Mouse (Mus musculus) heart, embryonic 11.5 days (tissue): ENCODE data around the gene Rnf208. TPM values are rescaled to one million over a fixed set of nuclear protein-coding genes. Genes with fewer than 3 reads are reported as not detected.
A peak's percentile ranks its signal among the peaks of the same experiment; 100 is the strongest.

Experiments
- ATAC-seq: fragments of 200-750 bp; cut with Nextera tagmentation; replicated peaks from 2 replicates; pipeline ENCODE4 v1.8.0; 2017; ENCODE audit warnings: moderate library complexity; ENCODE audit not compliant: insufficient number of reproducible peaks, low FRiP score, low TSS enrichment
- H3K27ac ChIP-seq: fragments of 300-500 bp; sonication (generic); 2 replicates; pipeline ENCODE4 v1.5.1; 2014; ENCODE audit warnings: mild to moderate bottlenecking, low read depth, low read length
- H3K27me3 ChIP-seq: fragments of 300-500 bp; sonication (generic); 2 replicates; pipeline ENCODE4 v1.6.1; 2014; ENCODE audit warnings: mild to moderate bottlenecking, low read length, mixed read lengths; ENCODE audit not compliant: control insufficient read depth, insufficient read depth
- H3K36me3 ChIP-seq: fragments of 300-500 bp; sonication (generic); 2 replicates; pipeline ENCODE4 v1.6.1; 2014; ENCODE audit warnings: mild to moderate bottlenecking, low read length, moderate library complexity, mixed read lengths; ENCODE audit not compliant: control insufficient read depth, insufficient read depth
- H3K4me1 ChIP-seq: fragments of 300-500 bp; sonication (generic); 2 replicates; pipeline ENCODE4 v1.6.1; 2014; ENCODE audit warnings: low read length; ENCODE audit not compliant: control insufficient read depth, insufficient read depth
- H3K4me2 ChIP-seq: fragments of 300-500 bp; sonication (generic); 2 replicates; pipeline ENCODE4 v1.6.1; 2014; ENCODE audit warnings: mild to moderate bottlenecking, moderate library complexity
- H3K4me3 ChIP-seq: fragments of 300-500 bp; sonication (generic); 2 replicates; pipeline ENCODE4 v1.5.1; 2014; ENCODE audit warnings: low read depth, low read length
- H3K9ac ChIP-seq: fragments of 300-500 bp; sonication (generic); 2 replicates; pipeline ENCODE4 v1.6.1; 2014; ENCODE audit warnings: mild to moderate bottlenecking, low read depth, low read length, moderate library complexity
- H3K9me3 ChIP-seq: fragments of 300-500 bp; sonication (generic); replicated peaks from 2 replicates; pipeline ENCODE4 v1.6.1; 2016; ENCODE audit warnings: low read length; ENCODE audit not compliant: control insufficient read depth
- whole genome bisulfite sequencing: fragments of 180-500 bp; shearing (Covaris S2); extraction: QIAGEN DNeasy Blood & Tissue Kit; methylation state at CpG from one replicate; pipeline ENCODE4 v1.1.7; 2014; ENCODE audit not compliant: insufficient replicate concordance; 5-methylcytosine and 5-hydroxymethylcytosine counted together
- polyA plus RNA-seq: library from polyadenylated mRNA; unstranded; fragments of >200 nt; fragmentation: Nextera tagmentation; extraction: Ambion mirVana; gene quantifications from 2 replicates; pipeline ENCODE4 v1.2.1, GENCODE M21; 2014

Rnf208 gene
- polyA plus RNA-seq, 1 experiment from 2014 or later, result 7.1 TPM

DNA sequence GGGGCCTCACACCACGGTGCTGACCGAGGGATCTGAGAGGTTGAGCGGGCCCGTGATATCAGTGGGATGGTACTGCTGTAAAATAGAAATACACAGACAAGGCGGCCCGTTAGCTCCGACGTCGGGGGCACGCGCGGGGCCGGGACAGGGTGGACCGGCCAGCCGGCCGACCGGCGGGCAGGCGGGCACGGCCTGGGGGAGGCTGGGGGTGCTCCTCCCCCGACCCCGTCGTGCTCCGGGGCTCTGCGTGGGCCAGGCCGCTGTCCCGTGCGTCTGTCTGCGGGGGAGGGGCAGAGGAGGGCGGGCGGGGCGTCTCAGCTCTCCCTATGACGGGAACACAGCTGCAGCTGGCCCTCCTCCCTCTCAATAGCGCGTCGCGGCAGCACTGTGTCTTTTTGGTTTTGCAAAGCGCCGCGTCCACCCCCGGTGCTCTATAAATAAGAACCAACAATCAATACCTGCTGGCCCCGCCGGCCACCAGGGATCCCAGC lies 50.0 kb downstream of the Rnf208 start:
- H3K36me3 ChIP-seq, result no peaks in the 10 kb centered on the region
- H3K9me3 ChIP-seq, result no peaks in the 10 kb centered on the region
- H3K27me3 ChIP-seq, result peaks cover 94% of the 10 kb centered on the region
- 0 out of 2 replicates have a peak, but pooled peaks have one; percentile 8 for ATAC-seq
- H3K27ac ChIP-seq, result no peak overlapping the region
- 0 out of 2 replicates have a peak overlapping the region, but pooled peaks have one; percentile 22 for H3K9ac ChIP-seq
- peak overlapping the region; percentile 58 for H3K4me2 ChIP-seq
- peaks cover 13% of the 10 kb centered on the region; the same call in 1 of the 2 replicates for H3K4me1 ChIP-seq
- H3K4me3 ChIP-seq, result peak overlapping the region; percentile 31
- WGBS, result 6% methylated on average over 38 of the region's 43 CpGs

DNA sequence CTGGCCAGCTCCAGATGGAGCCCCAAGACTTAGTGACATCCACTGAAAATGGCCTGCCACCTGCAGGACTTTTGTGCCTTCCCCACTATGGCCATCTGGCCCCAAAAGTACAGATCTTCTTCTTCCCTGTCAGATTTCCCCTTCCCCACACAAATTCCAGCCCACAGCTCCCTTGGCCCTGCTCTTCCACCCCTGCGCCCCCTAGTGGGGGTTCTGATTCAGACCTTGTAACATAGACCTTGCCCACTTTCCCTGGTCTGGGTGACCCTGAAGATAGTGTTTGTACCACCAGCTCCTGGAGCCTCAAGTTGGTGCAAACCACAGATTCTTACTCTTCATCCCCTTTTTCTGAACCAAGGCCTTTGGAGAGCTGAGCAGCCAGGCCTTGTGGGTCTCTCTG lies 50.8 kb downstream of the Rnf208 start:
- Histone ChIP-seq H3K9ac (no peak overlapping the region), H3K9me3 (no peaks in the 10 kb centered on the region), H3K27ac (no peak overlapping the region), H3K4me1 (peaks cover 13% of the 10 kb centered on the region; the same call in 1 of the 2 replicates), H3K4me3 (peak overlapping the region; percentile 31; the same call in 1 of the 2 replicates), H3K27me3 (peaks cover 97% of the 10 kb centered on the region), H3K36me3 (no peaks in the 10 kb centered on the region), H3K4me2 (no peak overlapping the region)
- WGBS, result 0% methylated on average over 1 of the region's 1 CpGs
- no peak for ATAC-seq

DNA sequence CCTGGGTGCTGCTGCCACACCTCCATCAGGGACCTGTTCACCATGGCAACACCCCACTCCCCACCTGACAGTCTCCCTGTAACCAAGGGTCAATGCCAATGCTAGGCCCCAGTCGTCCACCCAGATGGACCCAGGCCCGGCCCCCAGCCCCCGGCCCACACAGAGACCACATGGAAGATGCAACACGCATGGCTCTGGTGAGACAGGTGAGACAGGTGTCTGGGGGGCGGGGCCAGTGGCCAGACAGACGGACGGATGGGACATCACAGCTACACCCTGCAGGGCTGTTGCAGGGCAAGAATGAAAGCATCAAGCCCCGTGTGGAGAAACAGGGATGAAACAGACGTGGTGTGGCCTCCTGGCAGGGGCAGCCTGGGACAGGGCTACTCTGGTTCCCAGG lies 51.7 kb downstream of the Rnf208 start:
- WGBS, result 68% methylated on average over 9 of the region's 9 CpGs
- ATAC-seq, result no peak

More for the DNA sequence above, 51.7 kb downstream of the Rnf208 start:
- Histone ChIP-seq H3K27me3 (peaks cover 95% of the 10 kb centered on the region), H3K4me3 (no peak overlapping the region), H3K36me3 (no peaks in the 10 kb centered on the region), H3K4me2 (no peak overlapping the region), H3K9ac (no peak overlapping the region), H3K27ac (no peak overlapping the region), H3K4me1 (peaks cover 13% of the 10 kb centered on the region; the same call in 1 of the 2 replicates), H3K9me3 (no peaks in the 10 kb centered on the region)

Other genes starting within 250 kb of the Rnf208 start
- gene Nsmf, start 187.9 kb upstream of the Rnf208 start, polyA plus RNA-seq, result 32.9 and 37.7 TPM in 2 replicates
- gene Entpd8, start 162.0 kb upstream of the Rnf208 start, polyA plus RNA-seq, result not detected in 2 replicates
- gene Noxa1, start 147.1 kb upstream of the Rnf208 start, polyA plus RNA-seq, result 0.10 TPM in 1 of 2 replicates, not detected in the other
- 4.5 and 4.8 TPM in 2 replicates for gene Nrarp, start 61.5 kb upstream of the Rnf208 start, polyA plus RNA-seq
- gene Tor4a, start 45.4 kb upstream of the Rnf208 start, polyA plus RNA-seq, result 5.9 and 8.3 TPM in 2 replicates
- 62.9 and 69.0 TPM in 2 replicates for gene Nelfb, start 30.8 kb upstream of the Rnf208 start, polyA plus RNA-seq
- not detected in 2 replicates for gene Stpg3, start 27.6 kb upstream of the Rnf208 start, polyA plus RNA-seq
- 0.44 TPM in 1 of 2 replicates, not detected in the other for gene Fam166a, start 23.5 kb upstream of the Rnf208 start, polyA plus RNA-seq
- 449 and 481 TPM in 2 replicates for gene Tubb4b, start 17.6 kb upstream of the Rnf208 start, polyA plus RNA-seq
- gene Slc34a3, start 7.9 kb upstream of the Rnf208 start, polyA plus RNA-seq, result not detected in 2 replicates
- gene Rnf224, start 5.5 kb upstream of the Rnf208 start, polyA plus RNA-seq, result 0.42 TPM in 1 of 2 replicates, not detected in the other
- gene Cysrt1, start 197 bp downstream of the Rnf208 start, polyA plus RNA-seq, result not detected in 2 replicates
- 2.5 and 2.9 TPM in 2 replicates for gene AL732309.1, start 4.6 kb downstream of the Rnf208 start, polyA plus RNA-seq
- gene Tmem203, start 13.2 kb downstream of the Rnf208 start, polyA plus RNA-seq, result 12.9 and 16.0 TPM in 2 replicates
- gene Tprn, start 20.4 kb downstream of the Rnf208 start, polyA plus RNA-seq, result 3.3 TPM in 2 replicates
- 156 and 175 TPM in 2 replicates for gene Ssna1, start 30.2 kb downstream of the Rnf208 start, polyA plus RNA-seq
- 73.0 and 76.1 TPM in 2 replicates for gene Anapc2, start 30.2 kb downstream of the Rnf208 start, polyA plus RNA-seq
- not detected in 2 replicates for gene Tmem210, start 45.9 kb downstream of the Rnf208 start, polyA plus RNA-seq
- gene Lrrc26, start 47.7 kb downstream of the Rnf208 start, polyA plus RNA-seq, result not detected in 2 replicates
- gene Grin1, start 76.9 kb downstream of the Rnf208 start, polyA plus RNA-seq, result 0.96 and 1.1 TPM in 2 replicates
- gene Man1b1, start 90.1 kb downstream of the Rnf208 start, polyA plus RNA-seq, result 47.9 and 68.4 TPM in 2 replicates
- gene Dpp7, start 114.1 kb downstream of the Rnf208 start, polyA plus RNA-seq, result 13.1 and 14.0 TPM in 2 replicates
- gene Uap1l1, start 123.4 kb downstream of the Rnf208 start, polyA plus RNA-seq, result 10.8 and 11.2 TPM in 2 replicates
- 16.0 and 18.2 TPM in 2 replicates for gene Sapcd2, start 130.1 kb downstream of the Rnf208 start, polyA plus RNA-seq
- 0.18 and 0.20 TPM in 2 replicates for gene Entpd2, start 153.6 kb downstream of the Rnf208 start, polyA plus RNA-seq
- gene Npdc1, start 157.1 kb downstream of the Rnf208 start, polyA plus RNA-seq, result 16.8 and 18.9 TPM in 2 replicates
- not detected in 2 replicates for gene Fut7, start 181.0 kb downstream of the Rnf208 start, polyA plus RNA-seq
- gene Abca2, start 186.4 kb downstream of the Rnf208 start, polyA plus RNA-seq, result 2.0 and 3.4 TPM in 2 replicates
- gene Clic3, start 214.6 kb downstream of the Rnf208 start, polyA plus RNA-seq, result 0.47 and 0.83 TPM in 2 replicates
- 16.5 and 20.0 TPM in 2 replicates for gene Paxx, start 218.8 kb downstream of the Rnf208 start, polyA plus RNA-seq
- 0.66 and 1.1 TPM in 2 replicates for gene Ptgds, start 227.8 kb downstream of the Rnf208 start, polyA plus RNA-seq